Mouse (Mus musculus) layer of hippocampus, adult 9-11 months (tissue): ENCODE results near the gene Dcxr.
"Not testable (repeated sequence)": the region's sequence is repeated elsewhere in the genome, so short reads cannot be mapped to it uniquely, and the experiment has no call there.

Experiments
- DNase-seq: peaks from one replicate; pipeline ENCODE4 v3.0.0; 2022

Dcxr gene

DNA sequence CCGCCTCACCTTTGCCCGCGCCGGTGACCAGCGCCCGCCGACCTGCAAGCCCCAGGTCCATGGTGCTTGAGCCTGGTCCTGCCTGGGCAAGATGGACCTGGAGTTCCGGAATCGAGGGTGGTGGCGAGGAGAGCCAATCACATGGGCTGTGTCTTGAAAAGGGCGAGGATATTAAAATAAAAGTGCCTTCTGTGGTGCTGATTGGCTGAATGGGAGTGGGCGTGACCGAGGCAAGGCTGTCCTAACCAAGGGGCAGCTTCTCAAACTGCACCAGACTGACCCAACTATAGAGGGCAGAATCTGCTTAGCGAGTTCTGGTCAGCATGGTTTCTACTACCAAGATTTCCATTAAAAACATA is at the start of gene Dcxr:
Dcxr (minus strand) TSS at position 113 of the 359 bp plus-strand sequence.
- peak; percentile 92 for DNase-seq

DNA sequence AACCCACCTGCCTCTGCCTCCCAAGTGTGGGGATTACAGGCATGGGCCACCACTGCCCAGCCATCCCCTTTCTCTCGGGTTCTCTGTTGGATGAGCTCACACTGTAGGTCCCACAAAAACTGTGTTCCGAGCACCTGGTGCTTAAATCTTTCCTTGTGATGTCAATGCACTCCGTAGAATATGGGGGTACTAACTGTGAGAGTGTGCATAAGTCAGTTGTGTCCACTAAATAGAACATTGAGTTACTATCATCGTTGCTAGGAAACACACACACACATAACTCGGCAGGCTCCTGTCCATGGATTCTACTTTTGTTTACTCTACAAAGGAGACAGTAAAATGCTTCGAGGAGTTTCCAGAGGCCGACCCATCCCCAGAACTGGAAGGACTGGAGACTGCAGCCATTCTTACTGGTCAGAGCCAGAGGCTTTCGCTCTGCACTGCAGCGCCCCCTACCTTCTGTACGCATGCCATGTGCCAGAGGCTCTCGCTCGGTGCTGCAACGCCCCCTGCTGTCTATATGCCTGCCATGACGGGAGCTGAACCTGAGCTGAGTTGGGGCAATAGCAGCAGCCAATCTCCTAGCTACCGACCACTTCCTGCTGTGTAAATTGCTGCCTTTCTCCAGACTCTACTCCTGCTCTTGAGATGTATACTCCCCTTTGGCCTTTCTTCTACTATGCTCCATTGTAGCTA is 48.8 kb upstream of the Dcxr start:
- DNase-seq, result peak; percentile 84

DNA sequence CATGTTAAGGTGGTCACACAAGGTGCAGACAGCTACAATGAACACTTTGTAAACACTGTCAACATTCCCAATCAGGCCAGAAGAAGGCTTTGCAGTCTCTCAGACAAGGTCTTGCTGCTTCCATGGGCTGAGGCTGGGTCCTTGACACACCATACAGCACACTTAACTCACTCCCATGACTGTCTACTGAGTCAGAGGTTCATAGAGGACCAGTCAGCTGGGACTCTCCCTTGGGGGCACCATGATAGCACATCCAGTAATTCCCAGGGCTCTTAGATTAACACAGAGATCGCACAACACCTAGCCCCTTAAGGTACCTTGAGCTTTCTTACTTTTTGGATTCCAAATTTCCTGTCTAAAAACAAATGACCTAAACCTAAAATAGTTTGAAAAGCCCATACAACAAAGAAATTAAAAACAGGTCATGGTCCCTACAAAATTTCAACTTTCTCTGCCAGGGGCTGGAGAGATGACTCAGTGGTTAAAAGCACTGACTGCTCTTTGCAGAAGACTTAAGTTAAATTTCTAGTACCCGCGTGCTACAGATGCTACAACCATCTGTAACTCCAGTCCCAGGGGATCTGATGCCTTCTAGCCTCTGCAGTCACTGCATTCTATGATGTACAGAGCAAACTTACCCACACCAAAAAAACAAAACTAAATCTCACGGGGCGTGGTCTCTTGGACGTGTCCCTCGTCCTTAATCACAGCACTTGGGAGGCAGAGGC is 46.5 kb upstream of the Dcxr start:
- no peak for DNase-seq

DNA sequence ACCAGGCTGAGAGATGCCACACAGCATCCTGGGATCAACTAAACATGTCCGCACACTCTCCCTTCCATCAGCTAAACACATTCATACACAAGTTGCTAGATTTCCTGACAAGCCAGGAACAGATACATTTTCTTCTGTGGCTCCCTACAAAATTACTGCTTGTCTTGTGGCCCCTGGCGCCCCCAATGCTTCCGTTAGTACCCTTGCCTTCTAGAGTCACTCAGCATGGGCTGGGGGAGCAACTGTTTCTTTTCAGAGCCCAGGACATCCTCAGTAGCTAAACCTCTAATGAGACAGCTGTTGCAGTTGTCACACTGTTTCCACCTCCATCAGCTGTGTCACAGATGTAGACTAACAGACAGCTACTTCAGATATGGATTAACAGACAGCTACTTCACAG is 45.7 kb upstream of the Dcxr start:
- DNase-seq, result no peak

DNA sequence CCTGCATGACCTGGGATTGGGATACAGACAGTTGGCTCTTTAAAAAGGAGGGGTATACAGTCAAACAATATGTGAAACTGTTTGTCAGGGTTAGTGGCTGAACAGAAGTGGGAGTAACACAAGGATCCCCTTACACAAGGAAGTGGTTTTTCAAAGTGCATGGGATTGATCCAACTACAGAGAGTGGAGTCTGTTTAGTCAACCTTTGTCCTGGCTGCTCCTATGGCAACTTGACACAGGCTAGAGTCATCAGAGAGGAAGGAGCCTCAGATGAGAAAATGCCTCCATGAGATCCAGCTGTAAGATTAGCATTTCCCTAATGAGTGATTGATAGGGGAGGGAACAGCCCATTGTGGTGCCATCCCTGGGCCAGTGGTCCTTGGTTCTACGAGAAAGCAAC is 41.1 kb upstream of the Dcxr start:
- DNase-seq, result no peak

DNA sequence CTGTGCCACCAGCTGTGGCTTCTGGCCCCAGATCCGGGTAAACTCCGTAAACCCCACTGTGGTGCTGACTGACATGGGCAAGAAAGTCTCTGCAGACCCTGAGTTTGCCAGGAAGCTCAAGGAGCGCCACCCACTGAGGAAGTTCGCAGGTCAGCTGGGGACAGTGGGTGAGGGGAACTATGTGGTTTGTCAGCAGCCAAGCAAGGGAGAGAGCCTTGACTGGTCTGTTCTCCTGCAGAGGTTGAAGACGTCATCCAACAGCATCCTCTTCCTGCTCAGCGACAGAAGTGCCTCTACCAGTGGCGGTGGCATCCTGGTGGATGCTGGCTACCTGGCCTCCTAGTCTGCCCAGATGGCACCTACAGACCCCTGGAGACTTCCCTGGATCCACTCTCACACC is 39.9 kb upstream of the Dcxr start:
- DNase-seq, result not testable (repeated sequence)

DNA sequence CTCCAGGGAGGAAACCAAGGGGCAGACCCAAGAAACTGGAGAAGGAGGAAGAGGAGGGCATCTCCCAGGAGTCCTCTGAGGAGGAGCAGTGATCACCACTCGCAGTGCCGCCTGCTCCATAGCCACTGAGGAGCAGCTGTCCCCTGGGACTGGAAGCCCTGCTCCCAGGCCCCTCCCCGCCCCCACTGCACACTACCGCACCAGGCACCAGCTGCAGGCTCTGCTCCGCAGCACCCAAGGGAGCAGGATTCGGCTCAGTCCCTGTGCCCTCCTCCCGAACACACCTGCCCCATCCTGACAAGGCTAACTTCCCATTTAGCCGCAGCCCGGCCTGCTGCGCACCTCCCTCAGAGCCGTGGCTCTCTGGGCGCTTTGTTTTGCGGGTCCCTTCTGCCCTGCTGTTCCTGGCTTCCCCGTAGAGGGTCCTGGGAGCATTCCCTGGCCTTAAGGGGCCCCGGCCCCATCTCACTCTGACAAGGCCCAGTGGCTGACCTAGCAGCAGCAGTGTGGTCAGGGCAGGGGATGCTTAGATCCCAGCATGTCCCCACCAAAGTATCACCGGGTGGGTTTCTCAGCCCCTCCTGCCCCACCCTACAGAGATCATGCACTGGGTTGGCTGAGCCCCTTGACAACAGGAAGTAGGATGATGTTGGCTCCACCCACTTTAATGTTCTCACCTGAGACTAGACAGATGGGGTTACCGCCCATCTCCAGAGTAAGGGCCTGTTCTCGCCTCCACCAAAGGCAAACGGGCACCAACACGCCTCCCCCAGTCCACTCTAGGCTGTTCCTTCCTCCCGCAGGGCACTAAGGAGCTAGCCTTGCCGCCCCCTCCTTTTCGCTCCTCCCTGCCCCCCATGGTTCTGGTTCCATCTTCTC is 36.3 kb upstream of the Dcxr start:
- not testable (repeated sequence) for DNase-seq

DNA sequence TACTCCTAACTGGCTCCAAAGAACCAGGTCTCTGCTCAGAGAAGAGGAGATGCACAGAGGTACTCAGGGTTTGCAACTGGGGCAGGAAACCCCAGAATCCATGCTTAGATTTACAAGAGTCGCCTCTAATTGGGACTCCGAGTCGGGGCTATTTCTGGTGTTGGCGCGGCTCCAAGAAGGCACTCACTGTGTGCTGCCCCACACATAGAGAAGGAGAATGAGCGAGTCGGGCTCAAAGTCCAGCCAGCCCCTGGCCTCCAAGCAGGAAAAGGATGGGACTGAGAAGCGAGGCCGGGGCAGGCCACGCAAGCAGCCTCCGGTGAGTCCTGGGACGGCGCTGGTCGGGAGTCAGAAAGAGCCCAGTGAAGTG is 35.6 kb upstream of the Dcxr start, which contains the start of gene Hmga1b:
Hmga1b (plus strand) TSS at position 123 of the 370 bp plus-strand sequence.
- DNase-seq, result not testable (repeated sequence)

DNA sequence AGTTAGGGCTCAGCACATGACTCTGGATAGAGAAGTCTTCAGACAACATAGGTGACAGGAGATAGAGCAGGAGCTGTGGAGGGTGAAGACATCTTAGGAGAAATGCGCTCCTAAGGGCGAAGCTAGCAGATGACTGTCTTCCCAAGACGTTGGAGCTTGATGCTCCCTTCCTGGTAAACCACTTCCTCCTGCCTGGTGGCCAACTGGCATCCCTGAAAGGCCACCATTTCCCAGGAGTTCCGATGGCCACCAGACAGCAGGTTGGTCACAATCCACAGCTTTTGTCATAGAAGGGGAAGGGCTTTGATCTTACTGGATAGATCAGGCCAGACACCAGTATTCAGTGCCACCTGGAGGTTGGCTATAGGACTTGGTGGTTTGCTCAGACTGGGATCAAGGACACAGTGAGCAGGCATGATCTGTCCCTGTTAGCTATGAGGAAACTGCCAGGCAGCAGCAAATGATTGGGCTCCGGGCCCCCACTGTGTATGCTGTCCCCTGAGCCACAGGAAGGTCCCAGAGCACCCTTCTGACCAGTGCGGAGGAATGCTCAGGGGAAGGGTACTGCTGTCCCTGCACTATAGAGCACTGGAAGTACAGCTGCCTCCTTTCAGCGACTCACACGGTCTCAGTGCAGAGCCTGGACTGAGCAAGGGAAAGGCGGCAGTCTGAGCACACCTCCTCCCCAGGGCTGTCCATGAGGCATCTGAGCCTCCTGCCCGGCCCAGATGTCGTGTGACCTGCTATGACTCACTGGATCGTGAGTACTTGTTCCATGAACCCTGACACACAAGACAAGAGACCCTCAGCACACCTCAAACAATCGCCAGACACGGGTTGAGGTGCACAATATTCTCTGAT is 35.0 kb upstream of the Dcxr start:
- DNase-seq, result no peak

DNA sequence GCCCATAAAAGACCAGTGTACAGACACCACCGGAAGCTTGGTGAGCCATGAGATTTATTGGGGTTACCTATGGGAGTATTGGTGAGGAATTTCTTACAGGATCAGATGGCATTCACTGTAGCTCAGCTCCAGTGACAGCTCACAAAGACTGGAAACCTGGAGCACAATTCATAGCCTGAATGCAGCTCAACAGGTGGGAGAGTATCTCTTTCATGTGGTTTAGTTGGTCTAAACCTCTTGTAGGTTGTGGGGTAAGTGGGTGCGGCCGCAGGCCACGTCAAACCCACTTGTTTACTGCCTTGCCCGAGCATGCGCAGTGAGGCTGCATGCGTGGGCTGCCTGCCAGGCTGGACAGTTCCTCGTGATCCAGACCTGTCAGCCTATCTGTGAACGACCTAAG is 33.2 kb upstream of the Dcxr start:
- DNase-seq, result no peak

DNA sequence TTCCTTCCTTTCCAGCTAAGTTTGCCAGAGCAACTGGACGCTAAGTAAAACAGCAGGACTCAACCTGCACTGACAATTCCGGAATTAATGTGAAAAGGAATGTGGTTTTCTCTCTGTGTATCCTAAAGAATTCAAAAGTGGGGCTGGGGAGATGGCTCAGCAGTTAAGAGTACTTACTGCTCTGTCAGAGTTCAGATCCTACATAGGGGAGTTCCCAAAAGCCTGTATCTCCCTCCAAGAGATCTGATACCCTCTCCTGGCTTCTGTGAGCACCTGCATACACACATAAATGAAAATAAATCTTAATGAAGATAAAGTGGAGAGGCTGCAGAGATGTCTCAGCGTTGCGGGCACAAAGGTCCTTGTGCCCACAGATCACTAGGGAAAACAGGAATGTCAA is 24.5 kb upstream of the Dcxr start:
- no peak for DNase-seq

DNA sequence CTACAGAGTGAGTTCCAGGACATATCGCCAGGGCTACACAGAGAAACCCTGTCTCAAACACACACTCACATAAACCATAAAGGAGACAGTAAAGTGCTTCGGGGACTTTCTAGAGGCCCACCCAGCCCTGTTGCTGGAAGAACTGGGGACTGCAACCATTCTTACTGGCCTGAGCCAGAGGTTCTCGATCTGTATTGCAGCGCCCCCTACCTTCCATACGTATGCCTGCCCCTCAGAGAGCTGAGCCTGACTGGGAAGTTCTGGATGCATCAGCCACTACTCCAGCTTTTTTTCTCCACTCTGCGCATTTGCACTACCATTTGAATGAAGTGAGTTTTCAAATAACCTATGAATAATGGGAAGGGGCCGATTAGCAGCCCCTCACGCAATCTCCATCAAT is 22.3 kb upstream of the Dcxr start:
- DNase-seq, result no peak

DNA sequence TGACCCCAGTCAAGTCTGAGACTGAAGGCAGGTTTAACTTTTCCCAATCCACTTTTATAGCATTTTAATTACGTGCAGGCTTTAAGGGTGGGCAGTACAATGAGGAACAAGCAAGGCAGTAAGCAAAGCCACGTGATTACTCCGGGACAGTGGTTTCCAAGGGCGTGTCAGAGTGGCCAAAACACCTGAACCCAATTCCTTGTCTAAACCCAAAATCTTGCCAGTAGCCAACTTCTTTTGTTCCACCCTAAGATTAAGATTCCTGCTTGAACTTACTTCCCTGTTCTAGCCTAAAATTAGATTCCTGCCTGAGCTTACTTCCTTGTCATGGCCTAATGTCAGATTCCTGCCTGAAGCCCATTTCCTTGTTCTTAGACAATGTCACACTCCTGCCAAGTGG is 20.9 kb upstream of the Dcxr start:
- no peak for DNase-seq

DNA sequence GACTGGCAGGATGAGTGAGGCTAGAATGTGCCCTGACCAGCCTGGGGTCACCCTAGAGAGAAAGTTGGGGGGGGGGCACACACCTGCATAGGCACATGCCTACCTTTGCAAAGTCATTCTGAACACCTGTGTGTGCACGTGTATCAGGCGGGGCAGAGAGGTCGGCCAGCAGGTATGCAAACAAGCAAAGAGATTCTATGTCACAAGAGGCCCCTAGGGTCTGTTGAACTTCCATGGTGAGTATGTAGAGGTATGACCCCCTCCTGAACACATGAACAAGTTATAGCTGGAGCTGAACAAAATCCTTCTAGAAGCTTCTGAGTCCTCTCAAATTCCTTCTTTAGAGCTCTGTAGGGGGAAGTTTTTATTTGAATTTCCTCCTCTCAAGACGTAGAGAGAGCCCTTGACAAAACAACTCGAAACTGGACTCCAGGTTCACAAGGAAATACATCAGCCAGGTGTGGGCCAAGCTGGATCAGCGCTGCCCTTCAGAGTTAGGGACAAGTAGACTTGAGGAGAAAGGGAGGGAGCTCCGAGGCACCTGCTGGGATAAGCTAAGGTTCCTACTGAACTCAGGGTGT is 17.1 kb upstream of the Dcxr start:
- DNase-seq, result no peak

DNA sequence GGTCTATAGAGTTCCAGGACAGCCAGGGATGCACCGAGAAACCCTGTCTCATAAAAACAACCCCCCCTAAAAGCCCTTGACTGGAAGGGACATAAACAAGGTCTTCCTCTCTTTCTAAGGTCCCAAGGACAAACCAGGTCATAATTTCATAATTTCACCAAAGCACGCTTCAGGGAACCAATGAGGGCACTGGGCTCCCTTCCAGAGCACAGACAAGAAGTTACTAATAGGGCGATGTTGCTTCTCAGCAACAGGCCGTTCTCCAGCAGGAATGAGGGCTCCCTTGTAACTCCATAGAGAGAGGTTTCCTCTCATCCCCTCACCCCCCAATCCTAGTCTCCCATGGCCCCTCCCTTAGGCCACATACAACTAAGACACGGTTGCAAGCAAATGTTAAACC is 13.9 kb upstream of the Dcxr start:
- DNase-seq, result no peak

DNA sequence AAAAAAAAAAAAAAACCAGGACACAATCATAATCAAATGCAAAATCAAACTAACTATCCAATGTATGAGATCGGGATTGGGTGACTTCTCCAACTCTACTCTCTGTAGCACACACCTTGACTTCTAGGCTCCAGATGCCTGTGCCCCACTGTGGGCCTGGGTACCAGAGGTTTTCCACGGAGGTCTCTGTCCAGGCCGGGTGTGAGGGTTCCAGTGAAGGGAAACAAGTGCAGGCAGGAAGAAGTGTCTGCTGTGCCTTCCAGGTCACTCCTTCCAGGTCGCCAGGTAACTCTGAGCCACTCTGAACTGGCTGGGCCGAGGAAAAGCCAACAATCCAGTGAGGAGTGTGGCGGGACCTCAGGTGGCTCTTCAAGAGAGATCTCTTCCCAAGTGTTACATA is 9.3 kb upstream of the Dcxr start:
- DNase-seq, result no peak

DNA sequence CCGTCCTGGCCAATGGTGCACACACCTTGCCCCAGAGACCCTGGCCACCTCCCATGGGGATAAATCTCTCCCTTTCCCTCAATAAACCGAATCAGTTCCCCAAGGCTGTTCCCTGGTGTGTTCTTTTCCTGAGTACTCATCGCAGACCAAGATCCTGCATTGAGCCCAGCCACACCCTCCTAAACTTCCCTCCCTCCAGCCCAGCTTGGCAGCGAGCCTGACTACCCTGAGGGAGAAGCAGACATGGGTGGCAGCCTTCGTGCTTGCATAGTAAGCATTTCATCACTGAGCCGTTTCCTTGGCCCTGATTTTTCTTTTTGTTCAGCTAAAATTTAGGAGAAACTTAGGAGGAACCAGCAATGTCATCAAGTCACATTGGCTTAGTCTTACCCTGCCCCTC is 6.4 kb upstream of the Dcxr start:
- no peak for DNase-seq

DNA sequence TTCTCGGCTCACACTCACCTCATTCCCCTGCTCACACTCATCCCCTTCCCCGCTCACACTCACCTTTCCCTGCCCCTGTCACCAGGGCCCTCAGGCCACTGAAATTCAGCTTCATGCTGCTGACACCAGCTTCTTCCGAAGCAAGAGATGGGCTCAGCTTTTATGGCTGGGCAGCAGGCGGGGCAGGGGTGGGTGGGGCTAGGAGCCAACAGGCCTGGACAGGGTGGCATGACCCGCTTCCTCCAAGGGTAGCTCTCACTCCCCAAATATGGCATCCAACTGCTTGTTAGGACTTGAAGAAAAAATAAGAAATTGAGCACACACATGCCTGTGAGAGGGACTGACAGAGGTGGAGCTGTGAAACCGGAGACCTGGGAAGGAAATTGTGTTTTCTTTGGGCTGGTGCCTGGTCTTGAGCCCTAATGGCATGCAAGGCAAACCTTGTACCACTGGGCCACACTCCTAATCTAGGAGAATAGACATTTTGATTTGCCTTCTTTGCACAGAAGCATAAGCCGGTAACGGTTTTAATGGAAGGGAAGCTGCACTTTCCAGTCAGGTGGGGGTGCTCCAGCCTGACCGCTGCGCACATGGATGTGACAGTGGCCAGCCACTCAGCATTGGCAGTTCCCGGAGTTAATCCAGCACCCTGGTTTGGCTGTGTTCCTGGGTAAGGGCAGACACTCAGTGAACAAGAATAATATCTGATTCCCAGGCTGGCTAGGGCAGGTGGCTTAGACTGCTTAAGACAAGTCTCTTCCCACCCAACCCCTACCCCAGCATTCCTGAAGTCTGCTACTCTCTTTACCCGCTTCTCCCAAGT is 5.0 kb upstream of the Dcxr start, which contains the start of gene Cbr2:
Cbr2 (minus strand) TSS at position 257 of the 823 bp plus-strand sequence.
- DNase-seq, result no peak

DNA sequence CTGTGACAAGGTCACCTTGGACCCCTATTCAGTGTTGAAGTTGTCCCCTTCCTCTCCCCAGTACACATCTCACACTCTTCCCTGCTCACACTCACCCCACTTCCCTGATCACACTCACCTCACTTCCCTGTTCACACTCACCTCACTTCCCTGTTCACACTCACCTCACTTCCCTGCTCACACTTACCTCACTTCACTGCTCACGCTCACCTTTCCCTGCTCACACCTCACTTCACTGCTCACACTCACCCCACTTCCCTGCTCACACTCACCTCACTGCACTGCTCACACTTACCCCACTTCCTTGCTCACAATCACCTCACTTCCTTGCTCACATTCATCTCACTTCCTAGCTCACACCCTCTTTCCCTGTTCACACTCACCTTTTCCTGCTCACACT is 4.3 kb upstream of the Dcxr start:
- no peak for DNase-seq

DNA sequence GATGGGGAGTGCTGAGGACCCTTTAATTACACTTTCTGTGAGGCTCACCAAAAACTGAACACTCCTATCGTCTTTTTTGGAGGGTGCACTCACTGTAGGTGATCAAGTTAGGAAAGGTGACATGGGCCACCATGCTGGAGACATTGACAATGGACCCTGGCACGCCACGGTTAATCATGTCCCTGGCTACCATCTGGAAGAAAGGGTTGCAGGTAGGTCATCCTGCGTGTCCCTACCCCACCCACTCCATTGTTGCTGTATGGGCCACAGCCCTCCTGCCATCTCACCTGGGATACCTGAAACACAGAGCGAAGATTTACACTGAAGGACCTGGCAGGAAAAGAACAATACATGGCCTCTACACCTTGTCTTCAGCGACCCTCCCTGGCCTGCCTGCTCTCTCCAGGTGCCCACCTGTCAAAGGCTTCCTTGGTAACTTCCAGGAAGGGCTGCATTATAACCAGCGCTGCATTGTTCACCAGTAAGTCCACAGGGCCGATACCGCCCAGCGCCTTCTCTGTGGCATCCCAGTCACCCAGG is 3.3 kb upstream of the Dcxr start:
- no peak for DNase-seq

DNA sequence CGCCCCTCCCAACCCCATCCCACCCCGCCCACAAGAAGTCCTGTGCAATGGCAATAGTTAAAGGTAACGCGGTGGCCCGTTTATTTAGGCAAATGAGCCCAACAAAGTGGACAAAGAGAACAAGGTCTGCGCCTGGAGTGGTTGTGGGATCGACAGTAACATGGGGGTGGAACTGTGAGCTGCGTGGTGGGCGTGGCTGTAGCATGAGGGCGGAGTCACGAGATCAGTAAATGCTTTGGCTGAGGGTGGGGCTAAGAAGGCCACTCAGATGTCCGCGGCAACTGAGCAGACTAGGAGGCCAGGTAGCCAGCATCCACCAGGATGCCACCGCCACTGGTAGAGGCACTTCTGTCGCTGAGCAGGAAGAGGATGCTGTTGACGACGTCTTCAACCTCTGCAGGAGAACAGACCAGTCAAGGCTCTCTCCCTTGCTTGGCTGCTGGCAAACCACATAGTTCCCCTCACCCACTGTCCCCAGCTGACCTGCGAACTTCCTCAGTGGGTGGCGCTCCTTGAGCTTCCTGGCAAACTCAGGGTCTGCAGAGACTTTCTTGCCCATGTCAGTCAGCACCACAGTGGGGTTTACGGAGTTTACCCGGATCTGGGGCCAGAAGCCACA is 2.5 kb upstream of the Dcxr start:
- not testable (repeated sequence) for DNase-seq
